Mouse (Mus musculus) kidney, embryonic 15.5 days (tissue): Measurements from ENCODE around the gene Trip12. TPM values are rescaled to one million over a fixed set of nuclear protein-coding genes. Genes with fewer than 3 reads are reported as not detected.
A peak's percentile ranks its signal among the peaks of the same experiment; 100 is the strongest.

Experiments used
- ATAC-seq: fragments of 200-750 bp; cut with Nextera tagmentation; replicated peaks from 2 replicates; pipeline ENCODE4 v1.8.0; 2017; ENCODE audit warnings: moderate TSS enrichment; ENCODE audit not compliant: low FRiP score
- H3K27ac ChIP-seq: fragments of 300-500 bp; sonication (generic); 2 replicates; pipeline ENCODE4 v1.5.1; 2015; ENCODE audit warnings: mild to moderate bottlenecking, inconsistent platforms
- H3K27me3 ChIP-seq: fragments of 300-500 bp; sonication (generic); 2 replicates; pipeline ENCODE4 v1.6.1; 2015; ENCODE audit warnings: inconsistent platforms
- H3K36me3 ChIP-seq: fragments of 300-500 bp; sonication (generic); 2 replicates; pipeline ENCODE4 v1.6.1; 2015; ENCODE audit warnings: inconsistent platforms
- H3K4me1 ChIP-seq: fragments of 300-500 bp; sonication (generic); 2 replicates; pipeline ENCODE4 v1.6.1; 2015; ENCODE audit warnings: inconsistent platforms
- H3K4me2 ChIP-seq: fragments of 300-500 bp; sonication (generic); 2 replicates; pipeline ENCODE4 v1.6.1; 2015; ENCODE audit warnings: moderate library complexity, mild to moderate bottlenecking, inconsistent platforms
- H3K4me3 ChIP-seq: fragments of 300-500 bp; sonication (generic); replicated peaks from 2 replicates; pipeline ENCODE4 v1.5.1; 2015; ENCODE audit warnings: mild to moderate bottlenecking, inconsistent platforms
- H3K9ac ChIP-seq: fragments of 300-500 bp; sonication (generic); 2 replicates; pipeline ENCODE4 v1.6.1; 2015; ENCODE audit warnings: mild to moderate bottlenecking, inconsistent platforms
- H3K9me3 ChIP-seq: fragments of 300-500 bp; sonication (generic); replicated peaks from 2 replicates; pipeline ENCODE4 v1.6.1; 2016; ENCODE audit warnings: inconsistent platforms
- WGBS: fragments of 180-500 bp; shearing (Covaris S2); methylation state at CpG from one replicate; pipeline ENCODE4 v1.1.7; 2015; ENCODE audit warnings: mixed read lengths; 5-methylcytosine and 5-hydroxymethylcytosine counted together
- polyA plus RNA-seq: library from polyadenylated mRNA; unstranded; fragments of >200 nt; fragmentation: Nextera tagmentation; extraction: Ambion mirVana; gene quantifications from 2 replicates; pipeline ENCODE4 v1.2.1, GENCODE M21; 2015

The Trip12 gene
- polyA plus RNA-seq, 1 experiment from 2014 or later, result 65.3 TPM

GRCm38 (mm10) chr1:84855756-84856155, 15.4 kb upstream of the Trip12 start:
- Histone ChIP-seq H3K9ac (no peak overlapping the region), H3K9me3 (no peaks in the 10 kb centered on the region), H3K27me3 (no peaks in the 10 kb centered on the region), H3K27ac (no peak overlapping the region), H3K4me1 (no peaks in the 10 kb centered on the region), H3K36me3 (no peaks in the 10 kb centered on the region), H3K4me2 (no peak overlapping the region), H3K4me3 (no peak overlapping the region)
- ATAC-seq, result no peak
- WGBS, result 55% methylated on average over 2 of the region's 2 CpGs

GRCm38 (mm10) chr1:84854966-84855365, 14.7 kb upstream of the Trip12 start:
- H3K4me3 ChIP-seq, result no peak overlapping the region
- H3K36me3 ChIP-seq, result no peaks in the 10 kb centered on the region
- ATAC-seq, result no peak
- no peaks in the 10 kb centered on the region for H3K27me3 ChIP-seq
- no peaks in the 10 kb centered on the region for H3K4me1 ChIP-seq
- no peaks in the 10 kb centered on the region for H3K9me3 ChIP-seq
- no peak overlapping the region for H3K9ac ChIP-seq
- WGBS, result 80% methylated on average over 2 of the region's 2 CpGs
- H3K4me2 ChIP-seq, result no peak overlapping the region
- no peak overlapping the region for H3K27ac ChIP-seq

- WGBS, result 79% methylated on average over 1 of the region's 1 CpGs
- H3K36me3 ChIP-seq, result no peaks in the 10 kb centered on the region
- no peaks in the 10 kb centered on the region for H3K4me1 ChIP-seq
- no peak overlapping the region for H3K4me2 ChIP-seq
- H3K4me3 ChIP-seq, result no peak overlapping the region
- no peak overlapping the region for H3K9ac ChIP-seq
- H3K27ac ChIP-seq, result no peak overlapping the region
- ATAC-seq, result no peak
- H3K27me3 ChIP-seq, result no peaks in the 10 kb centered on the region
- no peaks in the 10 kb centered on the region for H3K9me3 ChIP-seq
Observed at GRCm38 (mm10) chr1:84853721-84854120, 13.4 kb upstream of the Trip12 start.

- Histone ChIP-seq H3K27me3 (no peaks in the 10 kb centered on the region), H3K4me3 (no peak overlapping the region), H3K9me3 (no peaks in the 10 kb centered on the region), H3K9ac (no peak overlapping the region), H3K27ac (no peak overlapping the region), H3K4me2 (no peak overlapping the region), H3K4me1 (no peaks in the 10 kb centered on the region), H3K36me3 (no peaks in the 10 kb centered on the region)
- ATAC-seq, result peak; percentile 71; the same call in 1 of the 2 replicates
- WGBS, result 40% methylated on average over 9 of the region's 9 CpGs
Observed at GRCm38 (mm10) chr1:84851512-84852235, 11.4 kb upstream of the Trip12 start.

- Histone ChIP-seq H3K4me2 (no peak overlapping the region), H3K27me3 (no peaks in the 10 kb centered on the region), H3K9ac (no peak overlapping the region), H3K36me3 (no peaks in the 10 kb centered on the region), H3K27ac (no peak overlapping the region), H3K4me3 (no peak overlapping the region), H3K4me1 (no peaks in the 10 kb centered on the region), H3K9me3 (no peaks in the 10 kb centered on the region)
- 92% methylated on average over 7 of the region's 7 CpGs for WGBS
- ATAC-seq, result no peak
Observed at GRCm38 (mm10) chr1:84850471-84850870, 10.2 kb upstream of the Trip12 start.

GRCm38 (mm10) chr1:84849804-84850203, 9.5 kb upstream of the Trip12 start:
- H3K9me3 ChIP-seq, result no peaks in the 10 kb centered on the region
- ATAC-seq, result no peak
- no peaks in the 10 kb centered on the region for H3K27me3 ChIP-seq
- whole genome bisulfite sequencing, result 97% methylated on average over 7 of the region's 7 CpGs
- H3K4me1 ChIP-seq, result no peaks in the 10 kb centered on the region
- no peaks in the 10 kb centered on the region for H3K36me3 ChIP-seq
- no peak overlapping the region for H3K4me3 ChIP-seq
- H3K9ac ChIP-seq, result no peak overlapping the region
- no peak overlapping the region for H3K4me2 ChIP-seq
- no peak overlapping the region for H3K27ac ChIP-seq

- no peak overlapping the region for H3K27ac ChIP-seq
- no peaks in the 10 kb centered on the region for H3K4me1 ChIP-seq
- ATAC-seq, result no peak
- no peak overlapping the region for H3K9ac ChIP-seq
- H3K36me3 ChIP-seq, result no peaks in the 10 kb centered on the region
- no peak overlapping the region for H3K4me3 ChIP-seq
- H3K27me3 ChIP-seq, result no peaks in the 10 kb centered on the region
- H3K9me3 ChIP-seq, result no peaks in the 10 kb centered on the region
- WGBS, result 94% methylated on average over 6 of the region's 6 CpGs
- H3K4me2 ChIP-seq, result no peak overlapping the region
Observed at GRCm38 (mm10) chr1:84848801-84849455, 8.6 kb upstream of the Trip12 start.

GRCm38 (mm10) chr1:84848335-84848734, 8.0 kb upstream of the Trip12 start:
- Histone ChIP-seq H3K4me3 (no peak overlapping the region), H3K36me3 (no peaks in the 10 kb centered on the region), H3K9me3 (no peaks in the 10 kb centered on the region), H3K9ac (no peak overlapping the region), H3K4me1 (no peaks in the 10 kb centered on the region), H3K27ac (no peak overlapping the region), H3K27me3 (no peaks in the 10 kb centered on the region), H3K4me2 (no peak overlapping the region)
- ATAC-seq, result no peak
- 92% methylated on average over 3 of the region's 3 CpGs for WGBS

- Histone ChIP-seq H3K9me3 (no peaks in the 10 kb centered on the region), H3K36me3 (no peaks in the 10 kb centered on the region), H3K4me2 (no peak overlapping the region), H3K4me1 (no peaks in the 10 kb centered on the region), H3K4me3 (no peak overlapping the region), H3K9ac (no peak overlapping the region), H3K27ac (no peak overlapping the region), H3K27me3 (no peaks in the 10 kb centered on the region)
- 85% methylated on average over 7 of the region's 7 CpGs for WGBS
- no peak for ATAC-seq
Observed at GRCm38 (mm10) chr1:84847698-84848097, 7.4 kb upstream of the Trip12 start.

GRCm38 (mm10) chr1:84843366-84843765, 3.0 kb upstream of the Trip12 start:
- ATAC-seq, result no peak
- Histone ChIP-seq H3K27ac (no peak overlapping the region), H3K27me3 (no peaks in the 10 kb centered on the region), H3K9ac (no peak overlapping the region), H3K4me1 (0 out of 2 replicates have a peak, but pooled peaks cover 4% of the 10 kb centered on the region), H3K36me3 (no peaks in the 10 kb centered on the region), H3K9me3 (no peaks in the 10 kb centered on the region), H3K4me2 (no peak overlapping the region), H3K4me3 (no peak overlapping the region)
- WGBS, result 93% methylated on average over 2 of the region's 2 CpGs

GRCm38 (mm10) chr1:84841061-84841460, 745 bp upstream of the Trip12 start:
- H3K27me3 ChIP-seq, result no peaks in the 10 kb centered on the region
- H3K4me1 ChIP-seq, result peaks cover 11% of the 10 kb centered on the region; the same call in 1 of the 2 replicates
- H3K4me2 ChIP-seq, result peak overlapping the region; percentile 64
- H3K27ac ChIP-seq, result 0 out of 2 replicates have a peak overlapping the region, but pooled peaks have one; percentile 98
- no peaks in the 10 kb centered on the region for H3K36me3 ChIP-seq
- H3K9me3 ChIP-seq, result no peaks in the 10 kb centered on the region
- 71% methylated on average over 3 of the region's 3 CpGs for WGBS
- H3K9ac ChIP-seq, result no peak overlapping the region
- peak overlapping the region; percentile 97; the same call in 1 of the 2 replicates for H3K4me3 ChIP-seq
- no peak for ATAC-seq

GRCm38 (mm10) chr1:84839309-84840017, 853 bp downstream of the Trip12 start, which contains the start of gene Fbxo36:
Gene Fbxo36, plus strand, starts transcription at chr1:84839841.
- Histone ChIP-seq H3K27me3 (no peaks in the 10 kb centered on the region), H3K36me3 (no peaks in the 10 kb centered on the region), H3K9ac (peak within 1 kb of the TSS; percentile 93), H3K4me1 (peaks cover 11% of the 10 kb centered on the region; the same call in 1 of the 2 replicates), H3K9me3 (no peaks in the 10 kb centered on the region), H3K27ac (peak within 1 kb of the TSS; percentile 98), H3K4me2 (peak within 1 kb of the TSS; percentile 64), H3K4me3 (peak within 1 kb of the TSS; percentile 97)
- ATAC-seq, result peak; percentile 94
- under 1% methylated on average over 54 of the region's 54 CpGs for WGBS
